Mouse (Mus musculus) thymus, adult 2 months (tissue): ENCODE measurements around the gene Ptpn3.

Experiments used
- CTCF ChIP-seq: fragments of 200-500 bp; IDR thresholded peaks from 2 replicates; pipeline ENCODE4 v1.5.1; 2012; ENCODE audit warnings: mild to moderate bottlenecking, control low read depth, low read length, moderate library complexity, borderline replicate concordance; ENCODE audit not compliant: control insufficient read depth, poor library complexity, insufficient read depth; ENCODE audit errors: extremely low read depth
- POLR2A ChIP-seq: fragments of 200-500 bp; IDR thresholded peaks from 2 replicates; pipeline ENCODE4 v1.6.1; 2012; ENCODE audit warnings: mild to moderate bottlenecking, low read length, control low read depth, moderate library complexity; ENCODE audit not compliant: control insufficient read depth, poor library complexity, insufficient read depth; ENCODE audit errors: extremely low read depth

DNA sequence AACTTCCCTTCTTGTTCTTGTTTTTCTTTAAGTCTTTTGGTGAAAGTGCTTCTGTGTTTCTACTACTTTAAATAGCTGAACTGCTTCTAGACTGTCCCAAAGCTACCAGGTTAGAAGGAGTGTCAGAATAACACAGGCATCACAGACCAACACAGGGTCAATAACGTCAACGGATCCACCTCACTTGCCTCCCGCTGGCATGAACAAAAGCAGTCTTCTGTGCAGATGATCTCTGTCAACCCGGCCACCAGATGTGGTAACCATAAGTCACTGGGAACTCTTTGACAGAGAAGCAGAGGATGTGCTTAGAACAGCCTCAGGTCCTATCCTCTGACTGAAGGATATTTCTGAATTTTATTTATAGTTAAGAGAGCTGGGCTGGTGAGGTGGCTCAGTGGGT lies 65.9 kb downstream of the Ptpn3 start:
- TF ChIP-seq CTCF (no peak), POLR2A (no peak)
